Mouse (Mus musculus): Measurements from ENCODE around the gene Bach2.

GRCm38 (mm10) chr4:32314919-32315318 is 76.3 kb downstream of the Bach2 start:
- TF ChIP-seq CTCF (IDR thresholded peaks at IDR 0.05; ENCODE audit: control insufficient read depth, insufficient read depth, low read length), result no peak
- TF ChIP-seq POLR2A (IDR thresholded peaks at IDR 0.05; ENCODE audit: borderline replicate concordance, control insufficient read depth, low read depth, low read length), result no peak
